Mouse (Mus musculus) forebrain, postnatal 0 days (tissue): Measurements from ENCODE around the gene Clstn1. TPM values are rescaled to one million over a fixed set of nuclear protein-coding genes. Genes with fewer than 3 reads are reported as not detected.
A peak's percentile ranks its signal among the peaks of the same experiment; 100 is the strongest.

ENCODE experiments used
- ATAC-seq: fragments of 200-750 bp; cut with Nextera tagmentation; 2 replicates; pipeline ENCODE4 v1.8.0; 2017; ENCODE audit warnings: mild to moderate bottlenecking, moderate library complexity
- DNase-seq: peaks from one replicate; pipeline ENCODE4 v3.0.0-alpha.2; 2015
- H3K27ac ChIP-seq: fragments of 300-500 bp; sonication (generic); 2 replicates; pipeline ENCODE4 v1.5.1; 2014; ENCODE audit warnings: low read depth, mild to moderate bottlenecking, antibody characterized with exemption, low read length, moderate library complexity, mixed read lengths
- H3K27me3 ChIP-seq: fragments of 300-500 bp; sonication (generic); 2 replicates; pipeline ENCODE4 v1.6.1; 2014; ENCODE audit warnings: mild to moderate bottlenecking, low read length, mixed read lengths; ENCODE audit not compliant: insufficient read depth
- H3K36me3 ChIP-seq: fragments of 300-500 bp; sonication (generic); 2 replicates; pipeline ENCODE4 v1.6.1; 2014; ENCODE audit warnings: mild to moderate bottlenecking, moderate library complexity; ENCODE audit not compliant: insufficient read depth
- H3K4me1 ChIP-seq: fragments of 300-500 bp; sonication (generic); 2 replicates; pipeline ENCODE4 v1.6.1; 2014; ENCODE audit warnings: antibody characterized with exemption; ENCODE audit not compliant: insufficient read depth
- H3K4me2 ChIP-seq: fragments of 300-500 bp; sonication (generic); 2 replicates; pipeline ENCODE4 v1.6.1; 2014; ENCODE audit warnings: low read depth, mild to moderate bottlenecking, moderate library complexity
- H3K4me3 ChIP-seq: fragments of 300-500 bp; sonication (generic); 2 replicates; pipeline ENCODE4 v1.5.1; 2014; ENCODE audit warnings: low read depth, low read length, mixed read lengths
- H3K9ac ChIP-seq: fragments of 300-500 bp; sonication (generic); 2 replicates; pipeline ENCODE4 v1.6.1; 2014; ENCODE audit warnings: mild to moderate bottlenecking
- H3K9me3 ChIP-seq: fragments of 300-500 bp; sonication (generic); 2 replicates; pipeline ENCODE4 v1.6.1; 2016; ENCODE audit warnings: low read length
- CTCF ChIP-seq: sonication (generic); IDR thresholded peaks from 2 replicates; pipeline ENCODE4 v1.5.1; 2016; ENCODE audit warnings: antibody characterized with exemption, control low read depth, low read depth
- WGBS: fragments of 180-500 bp; shearing (Covaris S2); extraction: QIAGEN DNeasy Blood & Tissue Kit; methylation state at CpG from one replicate; pipeline ENCODE4 v1.1.7; 2014; 5-methylcytosine and 5-hydroxymethylcytosine counted together
- polyA plus RNA-seq: library from polyadenylated mRNA; unstranded; fragments of >200 nt; fragmentation: Nextera tagmentation; extraction: Ambion mirVana; gene quantifications from 2 replicates; pipeline ENCODE4 v1.2.1, GENCODE M21; 2015
- total RNA-seq: library from RNA; depleted of rRNA; stranded (reverse); fragments of >200 nt; gene quantifications from 2 replicates; pipeline ENCODE4 v1.2.3, GENCODE M21; 2014

Clstn1 gene
- total and polyA plus RNA-seq, 2 experiments from 2014 or later = 179 to 451 TPM

GRCm38 (mm10) chr4:149626809-149627208 lies 40.5 kb downstream of the Clstn1 start:
- no peak overlapping the region for H3K9ac ChIP-seq
- H3K4me2 ChIP-seq = no peak overlapping the region
- H3K4me3 ChIP-seq = no peak overlapping the region
- H3K4me1 ChIP-seq = peaks cover 9% of the 10 kb centered on the region; the same call in 1 of the 2 replicates
- 16% methylated on average over 17 of the region's 17 CpGs for WGBS
- TF ChIP-seq CTCF = no peak
- DNase-seq (no peak), ATAC-seq (no peak)
- peaks cover 21% of the 10 kb centered on the region for H3K36me3 ChIP-seq
- no peak overlapping the region for H3K27ac ChIP-seq
- no peaks in the 10 kb centered on the region for H3K9me3 ChIP-seq
- no peaks in the 10 kb centered on the region for H3K27me3 ChIP-seq

GRCm38 (mm10) chr4:149628372-149628771 lies 42.1 kb downstream of the Clstn1 start:
- H3K4me2 ChIP-seq = no peak overlapping the region
- WGBS = 69% methylated on average over 10 of the region's 10 CpGs
- H3K9me3 ChIP-seq = no peaks in the 10 kb centered on the region
- H3K9ac ChIP-seq = no peak overlapping the region
- no peak overlapping the region for H3K27ac ChIP-seq
- peak; percentile 56 for DNase-seq
- H3K4me3 ChIP-seq = no peak overlapping the region
- TF ChIP-seq CTCF = peak; percentile 73
- H3K36me3 ChIP-seq = peaks cover 34% of the 10 kb centered on the region
- H3K4me1 ChIP-seq = peaks cover 9% of the 10 kb centered on the region; the same call in 1 of the 2 replicates
- peak; percentile 66 for ATAC-seq
- no peaks in the 10 kb centered on the region for H3K27me3 ChIP-seq

GRCm38 (mm10) chr4:149628810-149629209 lies 42.5 kb downstream of the Clstn1 start:
- 46% methylated on average over 9 of the region's 9 CpGs for WGBS
- Histone ChIP-seq H3K9ac (no peak overlapping the region), H3K9me3 (no peaks in the 10 kb centered on the region), H3K27ac (no peak overlapping the region), H3K4me2 (no peak overlapping the region), H3K36me3 (peaks cover 38% of the 10 kb centered on the region), H3K4me3 (no peak overlapping the region), H3K4me1 (peaks cover 9% of the 10 kb centered on the region; the same call in 1 of the 2 replicates), H3K27me3 (no peaks in the 10 kb centered on the region)
- no peak for TF ChIP-seq CTCF
- DNase-seq (no peak), ATAC-seq (no peak)

DNA sequence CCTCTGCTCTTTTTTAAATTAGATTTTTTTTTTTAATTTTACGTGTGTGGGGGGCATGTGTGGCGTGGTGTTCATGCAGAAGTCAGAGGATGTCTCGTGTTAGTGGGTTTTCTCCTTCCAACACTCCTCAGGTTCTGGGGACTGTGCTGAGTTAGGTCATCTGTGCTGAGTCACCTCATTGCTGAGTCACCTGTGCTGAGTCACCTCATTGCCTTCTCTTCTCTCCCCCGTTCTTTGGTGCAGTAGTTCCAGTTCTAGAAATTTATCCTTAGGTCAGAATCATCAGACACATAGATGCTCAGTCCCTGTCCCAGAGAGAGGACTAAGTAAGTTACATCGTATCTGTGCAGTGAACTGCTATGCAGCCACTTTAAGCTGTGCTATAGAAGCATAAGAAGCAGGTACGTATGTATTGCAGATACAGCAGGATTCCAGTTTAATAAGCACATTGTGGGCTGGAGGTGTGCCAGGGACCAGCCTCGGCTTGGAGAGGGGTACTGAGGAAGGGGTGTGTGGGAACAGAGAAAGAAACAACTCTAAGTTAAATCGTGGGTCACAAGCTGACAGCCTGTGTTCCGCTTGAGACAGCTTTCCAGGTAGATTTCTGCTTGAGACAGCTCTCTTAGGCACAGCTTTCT lies 46.5 kb downstream of the Clstn1 start:
- TF ChIP-seq CTCF = no peak
- Histone ChIP-seq H3K4me1 (no peaks in the 10 kb centered on the region), H3K4me2 (no peak overlapping the region), H3K36me3 (peaks cover 71% of the 10 kb centered on the region), H3K4me3 (no peak overlapping the region), H3K9me3 (no peaks in the 10 kb centered on the region), H3K9ac (no peak overlapping the region), H3K27me3 (no peaks in the 10 kb centered on the region), H3K27ac (no peak overlapping the region)
- WGBS = 83% methylated on average over 9 of the region's 9 CpGs
- ATAC-seq = no peak
- no peak for DNase-seq

DNA sequence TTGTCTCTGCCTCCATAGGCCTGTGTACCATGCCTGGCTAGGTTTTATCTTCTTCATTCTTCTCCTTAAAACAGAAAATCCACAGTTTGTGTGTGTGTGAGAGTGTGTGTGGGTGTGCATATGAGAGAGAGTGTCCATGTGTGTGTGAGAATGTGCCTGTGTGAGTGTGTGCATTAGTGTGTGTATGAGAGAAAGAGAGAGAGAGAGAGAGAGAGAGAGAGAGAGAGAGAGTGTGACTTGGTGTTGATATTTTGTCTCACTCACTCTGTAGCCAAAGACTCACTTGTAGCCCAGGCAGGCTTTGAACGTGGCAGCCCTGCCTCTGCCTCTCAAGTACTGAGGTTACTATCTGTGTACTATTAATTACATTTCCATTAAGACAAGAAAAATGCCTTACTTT lies 47.9 kb downstream of the Clstn1 start:
- DNase-seq = no peak
- Histone ChIP-seq H3K27ac (no peak overlapping the region), H3K4me1 (no peaks in the 10 kb centered on the region), H3K4me2 (no peak overlapping the region), H3K9ac (no peak overlapping the region), H3K9me3 (no peaks in the 10 kb centered on the region), H3K36me3 (peaks cover 79% of the 10 kb centered on the region), H3K4me3 (no peak overlapping the region), H3K27me3 (no peaks in the 10 kb centered on the region)
- TF ChIP-seq CTCF = no peak
- ATAC-seq = no peak
- 76% methylated on average over 1 of the region's 1 CpGs for WGBS

- Histone ChIP-seq H3K9me3 (no peaks in the 10 kb centered on the region), H3K27ac (no peak overlapping the region), H3K9ac (no peak overlapping the region), H3K27me3 (no peaks in the 10 kb centered on the region), H3K36me3 (peaks cover 83% of the 10 kb centered on the region), H3K4me1 (no peaks in the 10 kb centered on the region), H3K4me3 (no peak overlapping the region), H3K4me2 (no peak overlapping the region)
- no peak for ATAC-seq
- no peak for DNase-seq
- no peak for TF ChIP-seq CTCF
- WGBS = 97% methylated on average over 11 of the region's 11 CpGs
Measured at GRCm38 (mm10) chr4:149634966-149635365, 48.7 kb downstream of the Clstn1 start.

GRCm38 (mm10) chr4:149635915-149636415 lies 49.7 kb downstream of the Clstn1 start:
- H3K36me3 ChIP-seq = peaks cover 84% of the 10 kb centered on the region
- ATAC-seq = no peak
- H3K4me2 ChIP-seq = no peak overlapping the region
- H3K27ac ChIP-seq = no peak overlapping the region
- H3K27me3 ChIP-seq = no peaks in the 10 kb centered on the region
- no peak for DNase-seq
- H3K4me1 ChIP-seq = no peaks in the 10 kb centered on the region
- TF ChIP-seq CTCF = no peak
- H3K9me3 ChIP-seq = no peaks in the 10 kb centered on the region
- 92% methylated on average over 8 of the region's 8 CpGs for WGBS
- H3K9ac ChIP-seq = no peak overlapping the region
- H3K4me3 ChIP-seq = no peak overlapping the region
